Mouse (Mus musculus) MEL (cell line): ENCODE measurements around the gene Tmem171. TPM values are rescaled to one million over a fixed set of nuclear protein-coding genes. Genes with fewer than 3 reads are reported as not detected.

Experiments
- DNase-seq: peaks from one replicate; pipeline ENCODE4 v3.0.0; 2011; ENCODE audit warnings: low read depth, low spot score
- H3K27ac ChIP-seq: 2 replicates; pipeline ENCODE4 v1.5.1; 2012; ENCODE audit warnings: low read depth, mild to moderate bottlenecking, control low read depth, low read length, moderate library complexity; ENCODE audit not compliant: control insufficient read depth
- H3K27me3 ChIP-seq, 2 experiments: fragments of 150-350 bp in 1 of 2; sonication (generic) in 1 of 2; 2 replicates each; pipeline ENCODE4 v1.6.1; 2012; ENCODE audit warnings: low read length in 2 of 2, mild to moderate bottlenecking in 2 of 2, improper control_type of control experiment in 1 of 2, moderate library complexity in 1 of 2; ENCODE audit not compliant: insufficient read depth in 2 of 2, control insufficient read depth in 1 of 2
- H3K36me3 ChIP-seq, 2 experiments: 2 replicates each; pipeline ENCODE4 v1.6.1; 2012 to 2014; ENCODE audit warnings: low read length in 2 of 2, improper control_type of control experiment in 1 of 2, inconsistent platforms in 1 of 2, mild to moderate bottlenecking in 1 of 2; ENCODE audit not compliant: insufficient read depth in 2 of 2, control insufficient read depth in 1 of 2
- H3K4me1 ChIP-seq, 2 experiments: fragments of 150-350 bp in 1 of 2; sonication (generic) in 1 of 2; 2 replicates each; pipeline ENCODE4 v1.6.1; 2012; ENCODE audit warnings: low read length in 2 of 2, improper control_type of control experiment in 1 of 2, mild to moderate bottlenecking in 1 of 2; ENCODE audit not compliant: insufficient read depth in 2 of 2, control insufficient read depth in 1 of 2
- H3K4me3 ChIP-seq, 2 experiments: fragments of 150-350 bp in 1 of 2; sonication (generic) in 1 of 2; 2 replicates each; pipeline ENCODE4 v1.5.1; 2012; ENCODE audit warnings: low read depth in 2 of 2, low read length in 2 of 2, mild to moderate bottlenecking in 2 of 2, moderate library complexity in 2 of 2, control low read depth in 1 of 2, improper control_type of control experiment in 1 of 2; ENCODE audit not compliant: control insufficient read depth in 1 of 2, insufficient read depth in 1 of 2
- H3K79me2 ChIP-seq: 2 replicates; pipeline ENCODE4 v1.6.1; 2012; ENCODE audit warnings: mild to moderate bottlenecking, low read length, moderate library complexity; ENCODE audit not compliant: control insufficient read depth, poor library complexity, insufficient read depth
- H3K9ac ChIP-seq: 2 replicates; pipeline ENCODE4 v1.6.1; 2012; ENCODE audit warnings: low read depth, mild to moderate bottlenecking, control low read depth, low read length, moderate library complexity; ENCODE audit not compliant: control insufficient read depth, poor library complexity, severe bottlenecking
- H3K9me3 ChIP-seq: fragments of 150-350 bp; sonication (generic); replicated peaks from 2 replicates; pipeline ENCODE4 v1.6.1; 2012; ENCODE audit warnings: mild to moderate bottlenecking, low read length, improper control_type of control experiment, moderate library complexity; ENCODE audit not compliant: insufficient read depth
- CTCF ChIP-seq, 3 experiments: IDR thresholded peaks in 2 of 3; conservative IDR thresholded peaks in 1 of 3; 2 replicates each; pipeline ENCODE4 v1.5.1; 2011 to 2012; ENCODE audit warnings: low read length in 3 of 3, low read depth in 2 of 3, mild to moderate bottlenecking in 2 of 3, improper control_type of control experiment in 1 of 3, inconsistent platforms in 1 of 3, mixed read lengths in 1 of 3, moderate library complexity in 1 of 3; ENCODE audit not compliant: control insufficient read depth in 1 of 3, insufficient read depth in 1 of 3, poor library complexity in 1 of 3, severe bottlenecking in 1 of 3
- ELF1 ChIP-seq: IDR thresholded peaks from 2 replicates; pipeline ENCODE4 v1.6.1; 2014; ENCODE audit warnings: low read depth, mild to moderate bottlenecking, inconsistent platforms, low read length, improper control_type of control experiment, moderate library complexity
- ETS1 ChIP-seq: IDR thresholded peaks from 2 replicates; pipeline ENCODE4 v1.6.1; 2012; ENCODE audit warnings: low read depth, mild to moderate bottlenecking, inconsistent platforms, low read length, improper control_type of control experiment, moderate library complexity
- GABPA ChIP-seq: IDR thresholded peaks from 2 replicates; pipeline ENCODE4 v1.6.1; 2012; ENCODE audit warnings: low read depth, mild to moderate bottlenecking, inconsistent platforms, low read length, improper control_type of control experiment, moderate library complexity
- HCFC1 ChIP-seq: IDR thresholded peaks from 2 replicates; pipeline ENCODE4 v1.6.1; 2012; ENCODE audit warnings: low read depth, mild to moderate bottlenecking, inconsistent platforms, low read length, improper control_type of control experiment, moderate library complexity
- JUND ChIP-seq: IDR thresholded peaks from 2 replicates; pipeline ENCODE4 v1.6.1; 2011; ENCODE audit warnings: low read depth, mild to moderate bottlenecking, improper control_type of control experiment, low read length
- KAT2A ChIP-seq: conservative IDR thresholded peaks from 2 replicates; pipeline ENCODE4 v1.6.1; 2012; ENCODE audit warnings: low read depth, low read length, improper control_type of control experiment, inconsistent platforms
- MAZ ChIP-seq: IDR thresholded peaks from 2 replicates; pipeline ENCODE4 v1.6.1; 2012; ENCODE audit warnings: low read depth, mild to moderate bottlenecking, inconsistent platforms, low read length, improper control_type of control experiment
- MYB ChIP-seq: IDR thresholded peaks from 2 replicates; pipeline ENCODE4 v1.6.1; 2011; ENCODE audit warnings: mild to moderate bottlenecking, low read depth, low read length, improper control_type of control experiment
- NRF1 ChIP-seq: IDR thresholded peaks from 2 replicates; pipeline ENCODE4 v1.6.1; 2014; ENCODE audit warnings: low read depth, mild to moderate bottlenecking, inconsistent platforms, low read length, improper control_type of control experiment, moderate library complexity; ENCODE audit not compliant: poor library complexity, insufficient read depth, severe bottlenecking
- POLR2AphosphoS2 ChIP-seq: IDR thresholded peaks from 2 replicates; pipeline ENCODE4 v1.6.1; 2011; ENCODE audit warnings: low read length, improper control_type of control experiment
- POLR2AphosphoS5 ChIP-seq: IDR thresholded peaks from 2 replicates; pipeline ENCODE4 v1.6.1; 2012; ENCODE audit warnings: low read depth, borderline replicate concordance, mild to moderate bottlenecking, inconsistent platforms, low read length, moderate library complexity, mixed read lengths
- RAD21 ChIP-seq: IDR thresholded peaks from 2 replicates; pipeline ENCODE4 v1.6.1; 2011; ENCODE audit warnings: mild to moderate bottlenecking, low read depth, low read length, improper control_type of control experiment
- RCOR1 ChIP-seq: IDR thresholded peaks from 2 replicates; pipeline ENCODE4 v1.6.1; 2012; ENCODE audit warnings: low read depth, mild to moderate bottlenecking, inconsistent platforms, low read length, improper control_type of control experiment
- SIN3A ChIP-seq: IDR thresholded peaks from 2 replicates; pipeline ENCODE4 v1.6.1; 2012; ENCODE audit warnings: low read length, improper control_type of control experiment, inconsistent platforms
- SMC3 ChIP-seq: IDR thresholded peaks from 2 replicates; pipeline ENCODE4 v1.6.1; 2011; ENCODE audit warnings: low read depth, low read length, improper control_type of control experiment
- TAL1 ChIP-seq: IDR thresholded peaks from 2 replicates; pipeline ENCODE4 v1.6.1; 2012; ENCODE audit warnings: mild to moderate bottlenecking, inconsistent platforms, low read length, moderate library complexity, mixed read lengths
- TBP ChIP-seq: IDR thresholded peaks from 2 replicates; pipeline ENCODE4 v1.8.0; 2011; ENCODE audit warnings: low read depth, low read length, improper control_type of control experiment
- TCF12 ChIP-seq: IDR thresholded peaks from 2 replicates; pipeline ENCODE4 v1.6.1; 2014; ENCODE audit warnings: low read depth, mild to moderate bottlenecking, inconsistent platforms, low read length, improper control_type of control experiment, moderate library complexity
- UBTF ChIP-seq: IDR thresholded peaks from 2 replicates; pipeline ENCODE4 v1.6.1; 2012; ENCODE audit warnings: low read depth, mild to moderate bottlenecking, inconsistent platforms, low read length, improper control_type of control experiment, moderate library complexity, borderline replicate concordance; ENCODE audit not compliant: insufficient read depth
- USF2 ChIP-seq, 2 experiments: IDR thresholded peaks; 2 replicates each; pipeline ENCODE4 v1.6.1; 2011 to 2012; ENCODE audit warnings: improper control_type of control experiment in 2 of 2, low read length in 2 of 2, borderline replicate concordance in 1 of 2, inconsistent platforms in 1 of 2, low read depth in 1 of 2, mild to moderate bottlenecking in 1 of 2; ENCODE audit not compliant: insufficient read depth in 1 of 2
- ZKSCAN1 ChIP-seq: IDR thresholded peaks from 2 replicates; pipeline ENCODE4 v1.6.1; 2012; ENCODE audit warnings: low read depth, mild to moderate bottlenecking, inconsistent platforms, low read length, improper control_type of control experiment, moderate library complexity
- ZMIZ1 ChIP-seq: IDR thresholded peaks from 2 replicates; pipeline ENCODE4 v1.6.1; 2012; ENCODE audit warnings: low read depth, mild to moderate bottlenecking, inconsistent platforms, low read length, improper control_type of control experiment, moderate library complexity
- polyA plus RNA-seq, 2 experiments: library from polyadenylated mRNA; stranded (reverse) in 1 of 2; unstranded in 1 of 2; fragments of >175 nt in 1 of 2; fragments of >200 nt in 1 of 2; gene quantifications; 2 replicates each; pipeline versions ENCODE4 v1.2.1 to v1.2.4; 2012; ENCODE audit warnings: low replicate concordance in 2 of 2, low read depth in 1 of 2; ENCODE audit not compliant: insufficient read length in 2 of 2, insufficient read depth in 1 of 2, missing spikeins in 1 of 2
- total RNA-seq: library from RNA; depleted of rRNA; stranded (reverse); fragments of 300-350 nt; gene quantifications from 2 replicates; pipeline ENCODE4 v1.2.3, GENCODE M21; 2012

The Tmem171 gene
- total and polyA plus RNA-seq, 3 experiments, result not detected

GRCm38 (mm10) chr13:98695546-98695945 lies 912 bp upstream of the Tmem171 start:
- Histone ChIP-seq H3K9me3 (no peaks in the 10 kb centered on the region), H3K9ac (no peak overlapping the region), H3K4me1 (peaks cover 0 to 7% of the 10 kb centered on the region in 2 experiments; a peak in 2 of 4 replicates), H3K27me3 (no peaks in the 10 kb centered on the region), H3K79me2 (no peaks in the 10 kb centered on the region), H3K4me3 (no peak overlapping the region), H3K27ac (no peak overlapping the region), H3K36me3 (no peaks in the 10 kb centered on the region; a peak in 1 of 4 replicates)
- no peak for TF ChIP-seq TBP
- no peak for TF ChIP-seq RAD21
- no peak for TF ChIP-seq TAL1
- TF ChIP-seq MAZ, result no peak
- no peak for TF ChIP-seq USF2 (IDR thresholded peaks at IDR 0.05; ENCODE audit: borderline replicate concordance in 1 of 2, insufficient read depth in 1 of 2, low read depth in 1 of 2, low read length in 2 of 2)
- TF ChIP-seq SMC3, result no peak
- TF ChIP-seq POLR2AphosphoS2, result no peak
- TF ChIP-seq POLR2AphosphoS5, result no peak
- TF ChIP-seq HCFC1, result no peak
- no peak for TF ChIP-seq RCOR1
- TF ChIP-seq ELF1, result no peak
- no peak for TF ChIP-seq NRF1
- TF ChIP-seq UBTF, result no peak
- no peak for TF ChIP-seq GABPA
- TF ChIP-seq SIN3A, result no peak
- TF ChIP-seq MYB, result no peak
- no peak for TF ChIP-seq ZMIZ1
- TF ChIP-seq JUND, result no peak
- DNase-seq, result no peak

- H3K36me3 ChIP-seq, result no peaks in the 10 kb centered on the region; a peak in 1 of 4 replicates
- no peak overlapping the region for H3K4me3 ChIP-seq
- H3K79me2 ChIP-seq, result no peaks in the 10 kb centered on the region
- TF ChIP-seq ELF1, result no peak
- TF ChIP-seq POLR2AphosphoS5, result no peak
- TF ChIP-seq ZKSCAN1, result no peak
- no peak for TF ChIP-seq SMC3
- no peak for TF ChIP-seq TCF12
- TF ChIP-seq MAZ, result no peak
- TF ChIP-seq ETS1, result no peak
- no peak for TF ChIP-seq RAD21
- no peak for TF ChIP-seq KAT2A
- no peak for TF ChIP-seq CTCF (IDR thresholded peaks at IDR 0.05 in 2 of 3, conservative IDR thresholded peaks at IDR 0.05 in 1 of 3; ENCODE audit: control insufficient read depth in 1 of 3, insufficient read depth in 1 of 3, low read depth in 2 of 3, low read length in 3 of 3, poor library complexity in 1 of 3, severe bottlenecking in 1 of 3)
- no peak overlapping the region for H3K9ac ChIP-seq
- no peak overlapping the region for H3K27ac ChIP-seq
- DNase-seq, result no peak
- no peaks in the 10 kb centered on the region for H3K27me3 ChIP-seq
- no peaks in the 10 kb centered on the region for H3K9me3 ChIP-seq
- H3K4me1 ChIP-seq, result peaks cover 0 to 7% of the 10 kb centered on the region in 2 experiments; a peak in 2 of 4 replicates
Observed at GRCm38 (mm10) chr13:98693316-98693715, 1.3 kb downstream of the Tmem171 start.
